Mouse (Mus musculus) C2C12 (cell line): ENCODE measurements around the gene Nwd2.

Experiments used
- CTCF ChIP-seq: IDR thresholded peaks from one replicate; pipeline ENCODE4 v1.5.1; 2011; ENCODE audit not compliant: control insufficient read depth, insufficient read depth, insufficient read length
- FOSL1 ChIP-seq: IDR thresholded peaks from one replicate; pipeline ENCODE4 v1.8.0; 2011; ENCODE audit warnings: mild to moderate bottlenecking, low read length; ENCODE audit not compliant: poor library complexity, insufficient read depth, severe bottlenecking
- MAX ChIP-seq: IDR thresholded peaks from one replicate; pipeline ENCODE4 v1.6.1; 2011; ENCODE audit warnings: mild to moderate bottlenecking, control low read depth

GRCm38 (mm10) chr5:63697196-63697595 is 48.3 kb downstream of the Nwd2 start:
- TF ChIP-seq CTCF: no peak
- TF ChIP-seq MAX: no peak
- no peak for TF ChIP-seq FOSL1
